Mouse (Mus musculus) heart, adult 2 months (tissue): ENCODE measurements around the gene Ddx54. TPM values are rescaled to one million over a fixed set of nuclear protein-coding genes. Genes with fewer than 3 reads are reported as not detected.
A peak's percentile ranks its signal among the peaks of the same experiment; 100 is the strongest.

Experiments used
- DNase-seq, 2 experiments: peaks; one replicate each; pipeline ENCODE4 v3.0.0; 2021
- H3K27ac ChIP-seq: fragments of 200-600 bp; 2 replicates; pipeline ENCODE4 v1.8.1; 2022
- H3K27me3 ChIP-seq: fragments of 200-500 bp; 2 replicates; pipeline ENCODE4 v1.6.1; 2012; ENCODE audit warnings: mild to moderate bottlenecking, low read length, inconsistent platforms, mixed read lengths; ENCODE audit not compliant: control insufficient read depth, insufficient read depth
- H3K36me3 ChIP-seq: fragments of 200-500 bp; 2 replicates; pipeline ENCODE4 v1.6.1; 2012; ENCODE audit warnings: low read length, inconsistent platforms; ENCODE audit not compliant: control insufficient read depth, insufficient read depth
- H3K4me1 ChIP-seq: fragments of 200-500 bp; 2 replicates; pipeline ENCODE4 v1.6.1; 2011; ENCODE audit warnings: low read length; ENCODE audit not compliant: control insufficient read depth, insufficient read depth
- H3K4me3 ChIP-seq: fragments of 200-600 bp; 2 replicates; pipeline ENCODE4 v1.8.1; 2022
- H3K79me2 ChIP-seq: fragments of 200-500 bp; replicated peaks from 2 replicates; pipeline ENCODE4 v1.6.1; 2012; ENCODE audit warnings: mild to moderate bottlenecking, inconsistent platforms, low read length, moderate library complexity, mixed read lengths; ENCODE audit not compliant: control insufficient read depth, insufficient read depth
- H3K9ac ChIP-seq: fragments of 200-500 bp; 2 replicates; pipeline ENCODE4 v1.6.1; 2012; ENCODE audit warnings: low read depth, mild to moderate bottlenecking, control low read depth, inconsistent platforms, low read length, mixed read lengths
- CTCF ChIP-seq: fragments of 200-600 bp; IDR thresholded peaks from 2 replicates; pipeline ENCODE4 v1.8.1; 2022; ENCODE audit warnings: antibody characterized with exemption, mild to moderate bottlenecking, moderate library complexity
- EP300 ChIP-seq: fragments of 200-500 bp; IDR thresholded peaks from 2 replicates; pipeline ENCODE4 v1.6.1; 2011; ENCODE audit warnings: low read depth, low read length, control low read depth; ENCODE audit not compliant: insufficient read depth
- POLR2A ChIP-seq: fragments of 200-500 bp; IDR thresholded peaks from 2 replicates; pipeline ENCODE4 v1.6.1; 2011; ENCODE audit warnings: mild to moderate bottlenecking, low read depth, low read length, control low read depth; ENCODE audit not compliant: insufficient read depth
- WGBS: fragments of 180-500 bp; shearing (Covaris S2); methylation state at CpG from one replicate; pipeline ENCODE4 v1.1.7; 2018; 5-methylcytosine and 5-hydroxymethylcytosine counted together
- intact Hi-C: fragments of 180-260 bp; cut with DNase I; formaldehyde crosslinking; loops from one replicate; pipeline ENCODE4 v1.15.1; 2025
- polyA plus RNA-seq: library from polyadenylated mRNA; depleted of rRNA; stranded (reverse); fragments of >200 nt; gene quantifications from 2 replicates; pipeline ENCODE4 v1.2.3, GENCODE M21; 2012
- total RNA-seq, 2 experiments: library from RNA; stranded (reverse); gene quantifications; 2 replicates each; pipeline ENCODE4 v1.2.3; 2021

The Ddx54 gene
- total and polyA plus RNA-seq, 3 experiments = 16.2 to 22.5 (median 21.4) TPM

- 76% methylated on average over 11 of the region's 11 CpGs for WGBS
- peak overlapping the region; percentile 26; the same call in 1 of the 2 replicates for H3K27ac ChIP-seq
- peak in 1 of 2 experiments; percentile 53 for DNase-seq
These were observed 42.1 kb upstream of the Ddx54 start for GRCm38 (mm10) chr5:120570289-120570897.

GRCm38 (mm10) chr5:120571056-120571740 lies 41.3 kb upstream of the Ddx54 start:
- H3K27me3 ChIP-seq = no peaks in the 10 kb centered on the region
- TF ChIP-seq EP300 (no peak), POLR2A (no peak), CTCF (no peak)
- intact Hi-C loops = no loop called here
- peak in 1 of 2 experiments; percentile 28 for DNase-seq
- 64% methylated on average over 14 of the region's 14 CpGs for WGBS
- peak overlapping the region; percentile 26 for H3K27ac ChIP-seq
- peaks cover 28% of the 10 kb centered on the region for H3K4me1 ChIP-seq
- no peak overlapping the region for H3K9ac ChIP-seq
- no peak overlapping the region for H3K4me3 ChIP-seq
- no peaks in the 10 kb centered on the region; the same call in 1 of the 2 replicates for H3K36me3 ChIP-seq
- no peaks in the 10 kb centered on the region for H3K79me2 ChIP-seq

More at GRCm38 (mm10) chr5:120570289-120570897, 42.1 kb upstream of the Ddx54 start:
- Histone ChIP-seq H3K9ac (no peak overlapping the region), H3K79me2 (no peaks in the 10 kb centered on the region), H3K4me3 (no peak overlapping the region), H3K4me1 (peaks cover 35% of the 10 kb centered on the region), H3K27me3 (no peaks in the 10 kb centered on the region), H3K36me3 (no peaks in the 10 kb centered on the region; the same call in none of the 2 replicates)
- intact Hi-C loops = no loop called here
- TF ChIP-seq POLR2A (no peak), EP300 (no peak), CTCF (no peak)

GRCm38 (mm10) chr5:120574469-120575063 lies 38.0 kb upstream of the Ddx54 start:
- Histone ChIP-seq H3K36me3 (no peaks in the 10 kb centered on the region; the same call in 1 of the 2 replicates), H3K79me2 (no peaks in the 10 kb centered on the region), H3K27me3 (no peaks in the 10 kb centered on the region), H3K9ac (no peak overlapping the region), H3K4me3 (no peak overlapping the region), H3K4me1 (peaks cover 20% of the 10 kb centered on the region), H3K27ac (no peak overlapping the region)
- WGBS = 64% methylated on average over 10 of the region's 10 CpGs
- DNase-seq = peak in 1 of 2 experiments; percentile 19
- intact Hi-C loops = no loop called here
- no peak for TF ChIP-seq EP300
- TF ChIP-seq CTCF = no peak
- TF ChIP-seq POLR2A = no peak

- intact Hi-C loops = no loop called here
- Histone ChIP-seq H3K36me3 (no peaks in the 10 kb centered on the region; the same call in 1 of the 2 replicates), H3K27me3 (no peaks in the 10 kb centered on the region), H3K4me1 (peaks cover 13% of the 10 kb centered on the region), H3K9ac (no peak overlapping the region), H3K27ac (no peak overlapping the region), H3K79me2 (no peaks in the 10 kb centered on the region), H3K4me3 (no peak overlapping the region)
- no peak for DNase-seq
- TF ChIP-seq CTCF (no peak), POLR2A (no peak), EP300 (no peak)
- WGBS = 58% methylated on average over 11 of the region's 11 CpGs
These were observed 35.7 kb upstream of the Ddx54 start for GRCm38 (mm10) chr5:120576781-120577301.

- Histone ChIP-seq H3K4me1 (peaks cover 17% of the 10 kb centered on the region), H3K4me3 (no peak overlapping the region)
These were observed 34.6 kb upstream of the Ddx54 start for GRCm38 (mm10) chr5:120577935-120578441.

More at GRCm38 (mm10) chr5:120577935-120578441, 34.6 kb upstream of the Ddx54 start:
- DNase-seq = peak in 1 of 2 experiments; percentile 19
- TF ChIP-seq CTCF = peak; percentile 41
- TF ChIP-seq EP300 = no peak
- no peaks in the 10 kb centered on the region for H3K27me3 ChIP-seq
- no peaks in the 10 kb centered on the region; the same call in 1 of the 2 replicates for H3K36me3 ChIP-seq
- WGBS = 53% methylated on average over 10 of the region's 10 CpGs
- H3K9ac ChIP-seq = no peak overlapping the region
- intact Hi-C loops = no loop called here
- H3K27ac ChIP-seq = peak overlapping the region; percentile 75
- no peaks in the 10 kb centered on the region for H3K79me2 ChIP-seq
